Mouse (Mus musculus) testis, adult 10 weeks (tissue): ENCODE data around the gene Tax1bp1. TPM values are rescaled to one million over a fixed set of nuclear protein-coding genes. Genes with fewer than 3 reads are reported as not detected.

Experiments used
- polyA plus RNA-seq: library from polyadenylated mRNA; stranded (reverse); fragments of 350-450 nt; fragmentation: Illumina TruSeq; extraction: RNeasy Lipid Tissue Mini Kit (QIAGEN cat#74804); gene quantifications from one replicate; pipeline ENCODE4 v1.2.3, GENCODE M21; 2014; ENCODE audit warnings: low read depth, low replicate concordance

The Tax1bp1 gene
- 730 TPM for polyA plus RNA-seq

GRCm38 (mm10) chr6:52713104-52713896 lies at the start of gene Tax1bp1:
Tax1bp1 (plus strand) TSS chr6:52713729.

Other genes starting within 250 kb of the Tax1bp1 start
- 70.9 TPM for gene Hibadh, start 73.3 kb upstream of the Tax1bp1 start, polyA plus RNA-seq